Mouse (Mus musculus): ENCODE data around the gene Odaph. TPM values are rescaled to one million over a fixed set of nuclear protein-coding genes. Genes with fewer than 3 reads are reported as not detected.

Gene Odaph
- polyA plus RNA-seq, 1 experiment from 2014 or later, result 0.29 TPM

- no peaks in the 10 kb centered on the region for H3K4me1 ChIP-seq (ENCODE audit: control insufficient read depth, insufficient read depth, low read length)
- H3K9ac ChIP-seq (replicated peaks; ENCODE audit: low read length), result no peak overlapping the region
- H3K4me3 ChIP-seq (replicated peaks; ENCODE audit: low read depth, low read length), result no peak overlapping the region
- peak; percentile 70 for DNase-seq
- no peak overlapping the region for H3K4me2 ChIP-seq (ENCODE audit: low read length)
- no peaks in the 10 kb centered on the region for H3K27me3 ChIP-seq (ENCODE audit: control insufficient read depth, insufficient read depth, low read length)
- H3K27ac ChIP-seq (replicated peaks; ENCODE audit: low read depth, low read length), result no peak overlapping the region
- H3K9me3 ChIP-seq (ENCODE audit: control insufficient read depth, low read length), result no peaks in the 10 kb centered on the region; the same call in 1 of the 2 replicates
- ATAC-seq (ENCODE audit: low FRiP score, low TSS enrichment), result peak; percentile 48; the same call in 1 of the 2 replicates
- no peaks in the 10 kb centered on the region for H3K36me3 ChIP-seq (ENCODE audit: control insufficient read depth, insufficient read depth, low read length)
- WGBS, result 76% methylated on average over 2 of the region's 2 CpGs
Measured at GRCm38 (mm10) chr5:92003011-92003410, 15.7 kb downstream of the Odaph start.

GRCm38 (mm10) chr5:92009827-92010226 is 22.6 kb downstream of the Odaph start:
- Histone ChIP-seq H3K27me3 (ENCODE audit: control insufficient read depth, insufficient read depth, low read length) (no peaks in the 10 kb centered on the region), H3K9me3 (ENCODE audit: control insufficient read depth, low read length) (no peaks in the 10 kb centered on the region), H3K4me1 (ENCODE audit: control insufficient read depth, insufficient read depth, low read length) (no peaks in the 10 kb centered on the region), H3K4me3 (replicated peaks; ENCODE audit: low read depth, low read length) (no peak overlapping the region), H3K9ac (replicated peaks; ENCODE audit: low read length) (no peak overlapping the region), H3K36me3 (ENCODE audit: control insufficient read depth, insufficient read depth, low read length) (no peaks in the 10 kb centered on the region), H3K27ac (replicated peaks; ENCODE audit: low read depth, low read length) (no peak overlapping the region), H3K4me2 (ENCODE audit: low read length) (no peak overlapping the region)
- ATAC-seq (ENCODE audit: low FRiP score, low TSS enrichment) (no peak), DNase-seq (no peak)
- 65% methylated on average over 2 of the region's 2 CpGs for WGBS

- 77% methylated on average over 7 of the region's 7 CpGs for WGBS
- ATAC-seq (ENCODE audit: low FRiP score, low TSS enrichment), result no peak
- no peaks in the 10 kb centered on the region for H3K9me3 ChIP-seq (ENCODE audit: control insufficient read depth, low read length)
Measured at GRCm38 (mm10) chr5:92011756-92012155, 24.5 kb downstream of the Odaph start.

DNA sequence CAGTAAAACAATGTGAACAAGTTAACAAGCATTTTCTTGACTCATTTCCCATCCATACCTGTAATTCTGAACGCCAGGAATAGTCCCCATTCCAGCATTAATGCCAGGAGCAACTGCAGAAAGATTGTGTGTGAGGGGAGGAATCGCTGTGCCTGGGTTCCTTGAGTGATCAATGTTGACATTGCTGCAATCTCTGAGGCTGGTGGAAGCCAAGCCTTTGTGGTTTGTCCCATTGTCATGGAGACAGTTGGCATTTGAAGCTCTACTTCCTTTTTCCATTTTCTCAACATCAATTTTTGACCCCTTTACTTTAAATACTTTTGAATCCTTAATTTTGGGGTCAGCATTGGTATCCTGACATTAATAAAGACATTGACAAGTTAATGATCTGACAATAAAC is 32.7 kb downstream of the Odaph start:
- H3K4me3 ChIP-seq (replicated peaks; ENCODE audit: low read depth, low read length), result no peak overlapping the region
- no peak for DNase-seq
- no peaks in the 10 kb centered on the region for H3K9me3 ChIP-seq (ENCODE audit: control insufficient read depth, low read length)
- 72% methylated on average over 2 of the region's 2 CpGs for WGBS
- ATAC-seq (ENCODE audit: low FRiP score, low TSS enrichment), result no peak
- H3K9ac ChIP-seq (replicated peaks; ENCODE audit: low read length), result no peak overlapping the region
- no peaks in the 10 kb centered on the region for H3K36me3 ChIP-seq (ENCODE audit: control insufficient read depth, insufficient read depth, low read length)
- H3K4me2 ChIP-seq (ENCODE audit: low read length), result no peak overlapping the region
- H3K4me1 ChIP-seq (ENCODE audit: control insufficient read depth, insufficient read depth, low read length), result no peaks in the 10 kb centered on the region
- H3K27ac ChIP-seq (replicated peaks; ENCODE audit: low read depth, low read length), result no peak overlapping the region
- no peaks in the 10 kb centered on the region for H3K27me3 ChIP-seq (ENCODE audit: control insufficient read depth, insufficient read depth, low read length)

More at GRCm38 (mm10) chr5:92011756-92012155, 24.5 kb downstream of the Odaph start:
- H3K27me3 ChIP-seq (ENCODE audit: control insufficient read depth, insufficient read depth, low read length), result no peaks in the 10 kb centered on the region
- H3K36me3 ChIP-seq (ENCODE audit: control insufficient read depth, insufficient read depth, low read length), result no peaks in the 10 kb centered on the region
- H3K4me1 ChIP-seq (ENCODE audit: control insufficient read depth, insufficient read depth, low read length), result no peaks in the 10 kb centered on the region
- no peak overlapping the region for H3K27ac ChIP-seq (replicated peaks; ENCODE audit: low read depth, low read length)
- no peak overlapping the region for H3K4me3 ChIP-seq (replicated peaks; ENCODE audit: low read depth, low read length)
- H3K4me2 ChIP-seq (ENCODE audit: low read length), result no peak overlapping the region
- peak; percentile 25 for DNase-seq
- H3K9ac ChIP-seq (replicated peaks; ENCODE audit: low read length), result no peak overlapping the region

- H3K27ac ChIP-seq (replicated peaks; ENCODE audit: low read depth, low read length), result peak overlapping the region; percentile 41; the same call in 1 of the 2 replicates
Measured at GRCm38 (mm10) chr5:92042377-92043348, 55.4 kb downstream of the Odaph start.

GRCm38 (mm10) chr5:92043783-92044182 is 56.5 kb downstream of the Odaph start, which contains the start of gene Cdkl2:
Gene Cdkl2, minus strand, starts transcription at chr5:92043883.
- Histone ChIP-seq H3K4me1 (ENCODE audit: control insufficient read depth, insufficient read depth, low read length) (no peaks in the 10 kb centered on the region), H3K4me2 (ENCODE audit: low read length) (peak within 1 kb of the TSS; percentile 98), H3K27me3 (ENCODE audit: control insufficient read depth, insufficient read depth, low read length) (peaks cover 6% of the 10 kb centered on the region; the same call in 1 of the 2 replicates), H3K27ac (replicated peaks; ENCODE audit: low read depth, low read length) (peak within 1 kb of the TSS; percentile 41; the same call in 1 of the 2 replicates), H3K4me3 (replicated peaks; ENCODE audit: low read depth, low read length) (peak within 1 kb of the TSS; percentile 76), H3K36me3 (ENCODE audit: control insufficient read depth, insufficient read depth, low read length) (no peaks in the 10 kb centered on the region), H3K9me3 (ENCODE audit: control insufficient read depth, low read length) (no peaks in the 10 kb centered on the region), H3K9ac (replicated peaks; ENCODE audit: low read length) (peak within 1 kb of the TSS; percentile 57)
- WGBS, result 72% methylated on average over 4 of the region's 4 CpGs
- no peak for DNase-seq
- ATAC-seq (ENCODE audit: low FRiP score, low TSS enrichment), result no peak

More at GRCm38 (mm10) chr5:92042377-92043348, 55.4 kb downstream of the Odaph start:
- under 1% methylated on average over 68 of the region's 68 CpGs for WGBS
- peaks cover 6% of the 10 kb centered on the region; the same call in 1 of the 2 replicates for H3K27me3 ChIP-seq (ENCODE audit: control insufficient read depth, insufficient read depth, low read length)
- peak overlapping the region; percentile 57 for H3K9ac ChIP-seq (replicated peaks; ENCODE audit: low read length)
- peak overlapping the region; percentile 76 for H3K4me3 ChIP-seq (replicated peaks; ENCODE audit: low read depth, low read length)
- DNase-seq, result peak; percentile 93
- ATAC-seq (ENCODE audit: low FRiP score, low TSS enrichment), result peak; percentile 99
- H3K4me2 ChIP-seq (ENCODE audit: low read length), result peak overlapping the region; percentile 98
- H3K4me1 ChIP-seq (ENCODE audit: control insufficient read depth, insufficient read depth, low read length), result no peaks in the 10 kb centered on the region
- no peaks in the 10 kb centered on the region for H3K36me3 ChIP-seq (ENCODE audit: control insufficient read depth, insufficient read depth, low read length)
- H3K9me3 ChIP-seq (ENCODE audit: control insufficient read depth, low read length), result no peaks in the 10 kb centered on the region

Other genes starting within 250 kb of the Odaph start
- gene Rchy1, start 24.4 kb upstream of the Odaph start, polyA plus RNA-seq (2014; fragmentation: Nextera tagmentation; extraction: Ambion mirVana), result 58.0 and 61.5 TPM in 2 replicates
- gene Cdkl2, start 56.4 kb downstream of the Odaph start, polyA plus RNA-seq (2014; fragmentation: Nextera tagmentation; extraction: Ambion mirVana), result 7.7 and 8.3 TPM in 2 replicates
- gene G3bp2, start 96.2 kb downstream of the Odaph start, polyA plus RNA-seq (2014; fragmentation: Nextera tagmentation; extraction: Ambion mirVana), result 377 and 407 TPM in 2 replicates
- 32.9 and 34.4 TPM in 2 replicates for gene Uso1, start 150.5 kb downstream of the Odaph start, polyA plus RNA-seq (2014; fragmentation: Nextera tagmentation; extraction: Ambion mirVana)
- not detected in 2 replicates for gene U90926, start 227.9 kb downstream of the Odaph start, polyA plus RNA-seq (2014; fragmentation: Nextera tagmentation; extraction: Ambion mirVana)

Data from midbrain, embryonic 14.5 days (tissue).